Mouse (Mus musculus) right cerebral cortex, postnatal 14 days (tissue): ENCODE measurements at regions not wholly inside any gene's neighbourhood (a gene's known extent, or its start where the extent isn't known, plus 50 kb on each side); places are given as distances from the start of the nearest gene placed in this dataset.
"Not testable (repeated sequence)": the region's sequence is repeated elsewhere in the genome, so short reads cannot be mapped to it uniquely, and the experiment has no call there.

ENCODE experiments used
- DNase-seq: peaks from one replicate; pipeline ENCODE4 v3.0.0; 2022

DNA sequence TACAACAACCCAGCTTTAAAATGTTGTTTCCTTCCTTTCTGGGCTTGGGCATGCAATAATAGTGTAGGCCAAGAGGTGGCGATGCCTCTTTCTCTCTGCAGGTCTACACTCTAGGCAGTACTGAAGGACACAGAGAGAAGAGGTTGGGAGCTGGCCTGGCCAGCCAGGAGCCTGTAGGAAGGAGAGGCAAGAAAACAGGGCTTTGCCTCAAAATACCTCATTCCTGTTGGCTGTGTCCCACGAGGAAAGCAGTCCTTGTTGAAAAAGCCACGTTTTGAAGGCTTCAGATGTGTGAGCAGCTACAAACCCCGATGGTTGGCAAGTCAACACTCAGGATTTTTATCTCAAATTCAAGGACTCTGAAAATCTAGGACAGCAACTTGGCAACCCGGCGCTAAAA lies 90.9 kb upstream of the Max start:
- peak; percentile 52 for DNase-seq

DNA sequence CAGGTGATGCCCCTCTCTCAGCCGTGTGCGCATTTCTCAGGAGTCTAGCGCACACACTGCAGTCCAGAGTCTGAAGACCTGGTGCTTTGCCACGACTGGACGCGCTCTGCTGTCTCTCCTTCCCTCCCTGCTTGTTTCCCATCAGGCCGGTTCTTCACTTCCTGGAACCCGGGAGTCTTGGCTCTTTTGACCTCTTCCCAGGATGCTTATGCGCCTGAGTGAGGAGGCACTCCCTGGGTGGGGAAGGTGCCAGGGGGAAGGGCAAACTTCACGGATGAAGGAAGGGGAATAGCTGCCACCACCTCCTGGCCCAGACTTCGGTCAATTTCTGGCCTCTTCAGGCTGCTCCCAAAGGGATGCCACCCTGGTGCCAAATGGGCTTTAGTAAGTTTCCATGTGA lies 86.4 kb upstream of the Max start:
- DNase-seq = no peak

DNA sequence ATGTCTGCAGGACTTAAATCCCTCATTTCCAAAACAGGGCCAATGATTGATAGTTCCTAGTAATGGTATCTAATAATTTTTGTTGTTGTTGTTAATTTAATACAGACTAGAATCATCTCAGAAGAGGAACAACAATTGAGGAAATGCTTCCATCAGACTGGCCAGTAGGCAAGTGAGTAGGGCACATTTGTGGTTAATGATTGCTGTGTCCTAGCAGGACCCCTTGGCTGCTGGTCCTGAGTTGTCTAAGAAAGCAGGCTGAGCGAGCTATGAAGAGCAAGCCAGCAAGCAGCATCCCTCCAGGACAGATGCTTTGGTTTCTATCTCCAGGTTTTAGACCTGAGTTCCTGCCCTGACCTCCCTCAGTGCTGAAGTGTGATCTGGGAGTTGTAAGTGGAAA lies 85.3 kb upstream of the Max start:
- no peak for DNase-seq

DNA sequence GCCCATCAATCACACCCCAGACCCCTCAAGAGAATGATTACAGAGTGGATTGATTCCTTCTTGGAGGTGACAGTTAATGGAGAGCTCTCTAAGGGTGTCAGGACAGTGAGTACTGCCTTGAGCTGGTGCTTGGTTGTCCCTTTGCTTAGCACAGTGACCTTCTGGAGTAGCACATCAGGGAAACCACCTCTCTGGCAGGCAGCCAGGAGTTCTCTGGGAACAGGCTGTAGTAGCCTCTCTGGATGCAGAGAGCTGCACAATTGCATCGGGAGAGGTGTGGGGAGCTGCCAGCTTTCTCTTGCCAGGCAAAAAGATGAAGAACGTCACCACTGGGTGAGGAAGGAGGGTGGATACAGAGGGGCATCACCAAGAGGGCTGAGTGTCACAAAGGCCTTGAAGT lies 84.0 kb upstream of the Max start:
- no peak for DNase-seq

DNA sequence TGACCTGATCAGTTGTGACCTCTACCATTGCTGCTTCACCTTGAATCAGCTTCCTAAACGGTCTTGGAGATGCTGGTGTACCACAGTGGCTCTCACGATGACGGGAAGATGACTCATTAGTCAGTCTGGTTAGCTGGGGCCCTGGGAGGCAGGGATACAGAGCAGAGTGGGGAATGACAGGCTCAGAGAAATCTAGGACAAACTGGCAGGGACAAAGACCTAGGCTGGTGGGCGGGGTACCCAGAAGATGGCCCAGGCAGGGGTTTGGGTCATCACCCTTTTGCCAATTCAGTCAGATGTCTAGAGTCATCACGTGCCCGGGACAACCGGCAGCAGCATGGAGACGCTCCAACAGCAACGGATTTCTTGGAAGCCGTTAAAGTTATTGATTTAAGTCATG lies 83.4 kb upstream of the Max start:
- no peak for DNase-seq

DNA sequence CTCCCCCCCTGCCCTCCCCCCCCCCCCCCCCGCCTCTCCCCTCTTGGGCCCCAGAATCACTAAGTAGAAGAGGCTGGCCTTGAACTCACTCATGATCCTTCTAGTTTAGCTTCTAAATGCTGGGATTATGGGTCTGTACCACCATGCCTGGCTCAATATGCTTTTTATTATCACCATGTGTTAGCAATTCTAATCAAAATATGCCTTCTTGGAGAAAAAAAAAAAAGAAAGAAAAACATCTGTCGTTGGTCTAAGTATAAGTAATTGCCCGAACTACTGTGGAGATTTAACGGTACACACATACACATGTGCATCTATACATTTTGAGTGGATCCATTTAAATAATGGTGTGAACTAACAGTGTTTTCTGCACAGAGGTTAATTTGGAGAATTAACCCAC lies 80.4 kb upstream of the Max start:
- no peak for DNase-seq

DNA sequence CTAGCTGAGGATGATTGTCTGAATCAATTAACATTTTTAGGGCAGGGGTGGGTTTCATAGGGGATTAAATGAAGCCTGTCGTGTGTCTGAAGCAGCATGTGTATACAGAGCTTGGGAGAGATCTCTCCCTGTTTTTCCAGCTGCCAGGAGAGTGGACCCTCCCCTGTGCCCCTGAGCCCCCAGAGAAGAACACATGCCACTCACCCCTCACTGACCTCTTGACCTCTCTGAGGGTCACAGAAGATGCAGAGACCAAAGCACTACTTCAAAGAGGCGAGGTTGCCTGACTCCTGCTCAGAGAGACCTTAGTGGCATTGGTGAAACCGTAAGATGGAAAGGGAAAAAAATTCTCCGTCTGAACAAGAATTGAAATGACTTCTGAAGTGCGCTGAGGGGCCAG lies 79.1 kb upstream of the Max start:
- DNase-seq = no peak

DNA sequence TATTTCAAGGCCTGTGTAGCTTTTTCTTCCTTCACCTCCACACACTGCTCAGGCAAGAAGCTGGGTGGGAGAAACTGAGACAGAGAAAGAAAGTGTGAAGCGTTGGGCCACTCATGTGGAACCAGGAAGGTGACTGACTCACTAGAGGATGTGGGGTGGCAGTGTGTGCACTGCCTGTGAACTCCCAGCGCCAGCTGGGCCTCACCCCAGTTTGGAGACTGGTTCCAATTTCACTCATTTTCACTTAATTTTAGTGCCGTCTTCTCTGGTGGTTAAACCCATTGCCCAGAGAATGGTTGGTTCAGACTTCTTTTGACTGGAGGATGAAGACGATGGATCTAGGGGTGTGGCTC lies 77.9 kb upstream of the Max start:
- no peak for DNase-seq

DNA sequence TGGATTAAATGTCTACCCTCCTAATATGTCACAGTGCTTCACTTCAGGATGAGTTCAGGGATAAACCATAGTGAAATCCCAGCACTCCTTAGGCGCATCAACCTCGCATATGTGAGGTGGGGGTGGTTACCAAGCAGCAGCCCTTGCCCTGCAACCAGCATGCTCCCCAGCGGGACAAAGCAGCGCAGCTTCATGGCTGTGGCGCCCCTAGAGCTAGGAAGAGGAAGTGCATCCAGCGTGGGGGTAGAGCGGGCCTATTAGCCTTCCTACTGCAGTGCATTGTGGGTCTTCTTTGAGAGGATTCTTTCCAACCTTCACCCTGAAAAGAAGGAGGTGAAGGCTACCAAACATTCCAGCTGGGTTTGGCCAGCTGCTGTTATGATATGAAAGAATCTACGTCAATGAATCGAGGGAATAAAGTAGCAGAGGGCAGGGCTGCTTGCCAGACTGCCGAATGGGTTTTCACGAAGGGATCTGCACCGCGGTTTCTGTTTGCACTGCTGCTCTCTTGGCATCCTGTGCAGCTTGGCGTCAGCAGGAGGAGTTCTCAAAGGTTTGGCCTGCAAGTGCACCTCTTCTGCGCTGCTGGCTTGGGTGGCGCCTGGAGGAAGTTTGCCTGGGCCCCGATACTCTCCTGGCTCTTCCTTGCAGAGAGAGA lies 77.4 kb upstream of the Max start:
- DNase-seq = no peak

DNA sequence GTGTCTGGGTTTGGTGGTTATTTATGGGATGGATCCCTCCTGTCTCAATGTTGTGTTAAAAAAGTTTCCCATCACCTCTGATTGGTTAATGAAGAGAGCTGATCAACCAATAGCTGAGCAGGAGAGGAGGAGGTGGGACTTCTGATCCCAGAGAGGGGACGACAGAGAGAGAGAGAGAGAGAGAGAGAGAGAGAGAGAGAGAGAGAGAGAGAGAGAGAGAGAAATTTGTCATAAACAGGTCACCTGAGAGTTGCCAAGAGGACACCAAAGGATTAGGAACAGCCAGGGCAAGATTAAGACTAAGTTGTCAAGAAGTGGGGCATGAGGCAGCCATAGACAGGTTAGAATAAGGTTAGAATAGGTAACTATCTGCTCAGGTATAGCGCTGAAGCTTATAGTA lies 73.7 kb upstream of the Max start:
- no peak for DNase-seq

DNA sequence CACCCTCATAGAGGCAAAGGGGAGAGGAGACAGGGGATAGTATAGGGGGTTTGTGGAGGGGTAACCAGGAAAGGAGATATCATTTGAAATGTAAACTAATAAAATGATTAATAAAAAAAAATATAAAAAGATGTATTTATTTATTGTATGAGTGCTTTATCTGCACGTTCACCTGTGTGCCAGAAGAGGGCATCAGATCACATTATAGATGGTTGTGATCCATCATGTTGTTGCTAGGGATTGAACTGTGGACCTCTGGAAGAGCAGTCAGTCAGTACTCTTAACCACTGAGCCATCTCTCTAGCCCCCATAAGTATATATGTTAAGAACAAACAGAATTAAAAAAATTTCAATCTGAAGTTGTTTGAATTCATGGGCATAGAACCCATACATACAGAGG lies 69.4 kb upstream of the Max start:
- DNase-seq = no peak

DNA sequence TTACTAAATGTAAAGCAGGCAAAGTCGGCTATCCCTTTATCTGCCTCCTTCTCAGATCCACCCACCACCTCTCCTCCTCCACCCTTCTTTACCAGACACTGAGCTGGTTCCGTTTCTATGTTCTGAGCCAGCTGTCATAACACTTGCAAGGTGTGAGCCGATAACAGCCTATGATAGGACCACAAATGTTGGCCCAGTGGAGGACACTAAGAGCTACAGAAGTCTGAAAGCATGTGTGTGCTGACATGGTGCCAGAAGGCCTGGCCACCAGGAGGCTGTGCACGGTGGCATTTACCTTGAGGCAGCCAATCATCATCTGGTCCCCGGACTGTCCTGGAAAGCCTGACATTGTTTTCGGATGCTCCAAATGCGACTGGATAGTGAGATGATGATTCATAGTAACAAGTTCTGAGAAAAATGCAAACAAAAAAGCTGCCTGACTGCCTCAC lies 63.5 kb upstream of the Max start:
- no peak for DNase-seq

DNA sequence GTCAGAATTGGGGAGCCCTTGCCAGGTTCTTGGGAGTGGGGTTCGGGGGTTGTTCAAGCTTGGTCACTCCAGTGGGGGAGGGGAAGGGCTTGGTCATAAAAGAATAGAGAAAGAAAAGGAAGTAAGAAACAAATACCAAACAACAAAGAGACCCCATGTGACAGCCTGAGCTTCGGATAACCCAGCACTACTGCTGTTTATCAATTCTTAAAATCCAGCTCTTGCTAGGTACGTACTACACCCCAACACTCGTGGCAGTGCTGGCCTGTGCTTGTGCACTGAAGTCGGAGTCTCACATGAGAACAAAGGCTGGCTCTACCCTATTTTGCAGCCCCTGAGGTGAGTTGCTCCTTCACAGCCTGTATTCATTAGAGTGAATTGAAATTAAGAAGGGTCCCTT lies 60.5 kb upstream of the Max start:
- no peak for DNase-seq

DNA sequence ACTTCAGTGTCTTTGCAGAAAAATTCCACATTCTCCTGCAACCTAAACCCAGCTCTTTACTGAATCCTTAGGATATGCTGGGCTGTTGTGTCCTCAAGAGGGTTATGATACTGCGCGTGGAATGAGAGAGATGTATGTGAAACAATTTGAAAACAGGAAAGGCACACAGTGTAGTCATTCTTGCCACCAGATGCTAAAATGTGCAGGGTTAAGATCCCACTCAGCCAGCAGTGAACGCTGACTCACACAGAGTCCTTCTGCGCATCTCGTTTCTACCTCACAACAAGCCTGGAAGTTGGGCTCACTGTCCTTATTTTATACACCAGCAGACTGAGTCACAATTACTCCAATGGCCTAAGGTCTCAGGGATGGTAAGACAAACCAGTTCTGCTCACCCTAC lies 59.9 kb upstream of the Max start:
- no peak for DNase-seq

DNA sequence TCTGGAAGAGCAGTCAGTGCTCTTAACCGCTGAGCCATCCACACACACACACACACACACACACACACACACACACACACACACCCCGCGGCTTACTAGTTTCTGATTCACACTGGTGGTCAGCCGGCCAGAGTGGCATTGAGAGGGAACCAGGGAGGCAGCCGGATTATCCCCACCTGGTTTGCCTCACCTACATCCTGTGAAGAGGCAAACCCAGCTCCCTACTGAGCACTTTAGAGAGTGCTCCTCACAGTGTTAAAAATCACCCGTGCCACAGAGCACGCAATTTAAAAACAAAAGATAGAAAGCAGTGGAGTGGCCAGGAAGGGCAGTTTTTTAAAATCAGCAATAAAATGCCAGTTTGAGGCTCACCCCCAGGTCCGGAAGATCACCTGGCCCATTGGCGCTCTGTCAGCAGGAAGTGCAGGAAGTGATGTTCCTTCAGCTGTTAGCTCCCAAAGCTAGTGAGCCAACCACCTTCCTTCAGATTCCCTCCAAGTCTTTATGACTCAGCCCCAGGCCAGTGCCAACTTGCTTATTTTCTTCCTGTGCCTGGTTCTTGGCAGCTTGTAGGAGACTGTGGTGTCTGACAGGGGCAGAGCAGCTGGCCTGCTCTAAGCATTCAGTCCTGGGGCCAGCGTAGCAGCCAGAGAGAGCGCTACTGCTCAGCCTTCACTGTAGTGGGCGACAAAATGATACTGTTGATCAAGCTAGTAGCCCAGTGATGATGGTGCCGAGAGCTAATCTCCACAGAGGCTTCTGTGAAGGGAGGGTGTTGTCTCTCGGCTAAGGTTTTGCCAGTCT lies 57.9 kb upstream of the Max start:
- DNase-seq = peak; percentile 35

DNA sequence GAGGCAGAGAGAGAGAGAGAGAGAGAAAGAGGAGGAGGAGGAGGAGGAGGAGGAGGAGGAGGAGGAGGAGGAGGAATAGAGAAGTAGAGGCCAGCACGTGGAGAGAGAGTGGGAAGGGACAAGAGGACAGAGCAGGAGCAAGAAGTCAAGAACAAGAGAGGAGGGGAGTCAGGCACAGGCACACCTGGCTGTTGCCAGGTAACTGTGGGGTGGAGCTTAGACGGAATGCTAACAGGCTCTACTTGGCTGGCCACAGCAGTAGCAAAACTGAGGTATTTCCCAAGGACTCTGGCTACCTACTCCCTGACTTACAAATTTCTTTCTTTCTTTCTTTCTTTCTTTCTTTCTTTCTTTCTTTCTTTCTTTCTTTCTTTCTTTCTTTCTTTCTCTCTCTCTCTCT lies 57.1 kb upstream of the Max start:
- not testable (repeated sequence) for DNase-seq

DNA sequence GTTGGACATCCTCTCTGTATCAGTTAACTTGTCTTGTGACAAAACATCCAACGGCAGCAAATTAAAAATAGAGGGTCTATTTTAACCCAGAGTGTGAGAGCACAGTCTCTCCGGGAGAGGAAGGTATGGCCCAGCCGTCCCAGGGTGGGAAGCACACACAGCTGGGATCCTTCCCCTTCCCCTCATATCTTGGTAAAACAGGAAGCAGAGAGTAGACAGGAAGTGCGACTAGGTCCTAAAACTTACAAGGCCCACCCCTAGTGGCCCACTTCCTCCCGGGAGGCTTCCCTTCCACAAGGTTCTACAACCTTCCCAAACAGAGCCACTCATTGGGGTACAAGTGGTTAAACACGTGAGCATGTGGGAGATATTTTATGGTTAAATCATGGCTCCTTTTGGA lies 56.4 kb upstream of the Max start:
- no peak for DNase-seq

DNA sequence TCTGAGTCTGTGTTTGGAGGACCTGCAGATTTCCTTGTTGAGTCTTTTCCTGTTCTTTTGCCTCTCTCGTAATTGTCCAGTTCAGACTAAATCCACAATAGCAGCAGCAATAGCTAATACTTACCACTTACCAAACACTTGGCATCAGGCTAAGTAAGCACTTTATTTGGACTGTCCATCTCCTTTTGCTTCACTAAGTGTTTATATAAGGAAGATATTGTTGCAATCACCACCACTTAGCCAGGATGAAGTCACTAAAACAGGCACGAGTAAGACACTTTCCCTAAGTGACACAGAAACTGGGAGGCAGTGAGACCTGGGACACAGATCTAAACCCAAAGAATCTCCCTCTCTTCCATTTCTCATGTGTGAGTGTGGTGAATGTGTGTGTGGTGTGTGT lies 52.9 kb upstream of the Max start:
- DNase-seq = no peak
